Mouse (Mus musculus): ENCODE data around the gene Lair1.

GRCm38 (mm10) chr7:4073144-4073543, 10.1 kb upstream of the Lair1 start:
- no peak for TF ChIP-seq CTCF (IDR thresholded peaks at IDR 0.05; ENCODE audit: borderline replicate concordance, insufficient read depth, low read length)
- no peak for TF ChIP-seq POLR2A (IDR thresholded peaks at IDR 0.05; ENCODE audit: low read depth, low read length)
